Mouse (Mus musculus) liver, embryonic 14.5 days (tissue): ENCODE measurements around the gene Tmem132e. TPM values are rescaled to one million over a fixed set of nuclear protein-coding genes. Genes with fewer than 3 reads are reported as not detected.

Experiments used
- ATAC-seq: fragments of 200-750 bp; cut with Nextera tagmentation; 2 replicates; pipeline ENCODE4 v1.8.0; 2017; ENCODE audit warnings: moderate number of reproducible peaks, mild to moderate bottlenecking, moderate library complexity; ENCODE audit not compliant: insufficient read depth
- DNase-seq, 3 experiments: peaks; one replicate each; pipeline ENCODE4 v3.0.0-alpha.2; 2012 to 2013; ENCODE audit warnings: low read depth in 3 of 3, low spot score in 3 of 3
- H3K27ac ChIP-seq: fragments of 300-500 bp; sonication (generic); 2 replicates; pipeline ENCODE4 v1.5.1; 2014; ENCODE audit warnings: moderate library complexity, mild to moderate bottlenecking, control low read depth, inconsistent platforms
- H3K27me3 ChIP-seq: fragments of 300-500 bp; sonication (generic); 2 replicates; pipeline ENCODE4 v1.6.1; 2014; ENCODE audit warnings: mild to moderate bottlenecking, low read length, moderate library complexity; ENCODE audit not compliant: control insufficient read depth, insufficient read depth
- H3K36me3 ChIP-seq: fragments of 300-500 bp; sonication (generic); replicated peaks from 2 replicates; pipeline ENCODE4 v1.6.1; 2014; ENCODE audit warnings: low read depth; ENCODE audit not compliant: control insufficient read depth, insufficient read depth
- H3K4me1 ChIP-seq, 2 experiments: fragments of 200-500 bp in 1 of 2; fragments of 300-500 bp in 1 of 2; sonication (generic) in 1 of 2; replicated peaks; 2 replicates each; pipeline ENCODE4 v1.6.1; 2012 to 2014; ENCODE audit warnings: antibody characterized with exemption in 1 of 2, inconsistent platforms in 1 of 2, low read length in 1 of 2; ENCODE audit not compliant: control insufficient read depth in 2 of 2, insufficient read depth in 2 of 2
- H3K4me2 ChIP-seq: fragments of 300-500 bp; sonication (generic); 2 replicates; pipeline ENCODE4 v1.6.1; 2014; ENCODE audit warnings: low read depth, mild to moderate bottlenecking, control low read depth, moderate library complexity
- H3K4me3 ChIP-seq, 2 experiments: fragments of 200-500 bp in 1 of 2; fragments of 300-500 bp in 1 of 2; sonication (generic) in 1 of 2; 2 replicates each; pipeline ENCODE4 v1.5.1; 2012 to 2014; ENCODE audit warnings: low read depth in 2 of 2, low read length in 2 of 2, mild to moderate bottlenecking in 2 of 2, control low read depth in 1 of 2, inconsistent platforms in 1 of 2, moderate library complexity in 1 of 2; ENCODE audit not compliant: insufficient read depth in 1 of 2
- H3K9ac ChIP-seq: fragments of 300-500 bp; sonication (generic); replicated peaks from 2 replicates; pipeline ENCODE4 v1.6.1; 2014; ENCODE audit warnings: mild to moderate bottlenecking, control low read depth, moderate library complexity
- H3K9me3 ChIP-seq: fragments of 300-500 bp; sonication (generic); 2 replicates; pipeline ENCODE4 v1.6.1; 2016; ENCODE audit warnings: low read length, mixed read lengths; ENCODE audit not compliant: control insufficient read depth
- CTCF ChIP-seq: IDR thresholded peaks from 2 replicates; pipeline ENCODE4 v1.5.1; 2016; ENCODE audit warnings: antibody characterized with exemption, low read depth, control low read depth
- EP300 ChIP-seq: IDR thresholded peaks from 2 replicates; pipeline ENCODE4 v1.6.1; 2016; ENCODE audit warnings: antibody characterized with exemption, low read depth
- WGBS: fragments of 180-500 bp; shearing (Covaris S2); extraction: QIAGEN DNeasy Blood & Tissue Kit; methylation state at CpG from one replicate; pipeline ENCODE4 v1.1.7; 2014; ENCODE audit not compliant: insufficient replicate concordance; 5-methylcytosine and 5-hydroxymethylcytosine counted together
- polyA plus RNA-seq, 2 experiments: library from polyadenylated mRNA; depleted of rRNA in 1 of 2; stranded (reverse) in 1 of 2; unstranded in 1 of 2; fragments of >200 nt; fragmentation: Nextera tagmentation in 1 of 2; extraction: Ambion mirVana in 1 of 2; gene quantifications; 2 replicates each; pipeline versions ENCODE4 v1.2.1 to v1.2.3; 2012 to 2014

Tmem132e gene
- polyA plus RNA-seq, 2 experiments, result 0.18 to 0.26 TPM

DNA sequence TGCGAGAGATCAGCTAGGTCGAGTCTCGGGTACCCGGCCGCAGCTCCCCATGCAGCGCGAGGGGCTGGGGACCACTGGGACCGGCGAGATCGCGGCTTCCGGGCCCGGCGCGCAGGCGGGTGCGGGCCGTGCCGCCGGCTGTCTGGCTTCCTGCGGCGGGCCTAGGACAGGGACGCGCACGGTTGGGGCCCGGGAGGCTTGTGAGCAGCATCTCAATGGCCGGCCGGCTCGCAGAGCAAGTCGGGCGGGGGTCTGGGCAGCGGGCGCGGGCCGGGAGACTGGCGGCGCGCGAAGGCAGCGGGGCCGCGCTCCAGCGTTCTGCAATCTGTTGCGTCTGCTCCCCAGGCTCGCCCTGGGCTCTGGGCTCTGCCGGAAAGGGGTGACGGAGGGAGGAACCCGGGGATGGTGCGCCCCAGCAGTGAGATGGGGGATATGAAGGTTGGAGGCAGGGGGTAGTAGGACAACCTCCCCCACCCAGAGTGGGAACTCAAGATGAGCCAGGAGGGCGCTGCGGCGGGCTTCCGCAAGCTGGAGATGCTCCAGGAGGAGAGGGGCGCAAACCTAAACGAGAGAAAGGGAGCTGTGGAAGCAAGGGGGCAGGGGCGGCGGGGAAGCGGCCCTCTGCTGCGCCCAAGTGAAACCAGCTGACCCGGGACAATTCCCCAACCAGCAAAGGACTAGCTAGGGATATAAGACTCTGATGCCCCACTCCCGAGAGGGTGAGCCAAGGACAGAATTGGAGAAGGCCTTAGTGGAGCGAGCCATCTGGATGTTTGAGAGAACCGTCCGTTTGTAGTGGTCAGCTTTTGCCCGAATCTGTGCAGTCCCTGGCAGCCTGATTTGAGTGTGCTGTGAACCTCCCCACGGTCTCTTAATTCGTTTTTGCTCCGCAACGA is 944 bp downstream of the Tmem132e start:
- Histone ChIP-seq H3K4me3 (peak overlapping the region in 1 of 2 experiments; percentile 26; a peak in 2 of 4 replicates), H3K27ac (no peak overlapping the region), H3K4me1 (no peaks in the 10 kb centered on the region), H3K9ac (no peak overlapping the region), H3K4me2 (peak overlapping the region; percentile 29), H3K9me3 (no peaks in the 10 kb centered on the region), H3K36me3 (no peaks in the 10 kb centered on the region), H3K27me3 (peaks cover 57% of the 10 kb centered on the region)
- TF ChIP-seq EP300, result no peak
- TF ChIP-seq CTCF, result no peak
- ATAC-seq, result no peak
- 2% methylated on average over 69 of the region's 69 CpGs for WGBS
- DNase-seq, result no peak

- H3K4me3 ChIP-seq, result no peak overlapping the region
- H3K9me3 ChIP-seq, result no peaks in the 10 kb centered on the region
- peaks cover 37% of the 10 kb centered on the region for H3K27me3 ChIP-seq
- WGBS, result 20% methylated on average over 3 of the region's 3 CpGs
- H3K9ac ChIP-seq, result no peak overlapping the region
- no peak for DNase-seq
- H3K36me3 ChIP-seq, result no peaks in the 10 kb centered on the region
- no peak overlapping the region for H3K27ac ChIP-seq
- H3K4me2 ChIP-seq, result no peak overlapping the region
- TF ChIP-seq CTCF, result no peak
- no peak for TF ChIP-seq EP300
- no peak for ATAC-seq
- H3K4me1 ChIP-seq, result no peaks in the 10 kb centered on the region
Observed at GRCm38 (mm10) chr11:82392341-82392740, 3.6 kb downstream of the Tmem132e start.

- 14% methylated on average over 3 of the region's 3 CpGs for WGBS
- H3K4me3 ChIP-seq, result no peak overlapping the region
- no peaks in the 10 kb centered on the region for H3K27me3 ChIP-seq
- TF ChIP-seq CTCF (peak; percentile 78), EP300 (no peak)
- H3K9ac ChIP-seq, result no peak overlapping the region
- no peaks in the 10 kb centered on the region for H3K9me3 ChIP-seq
- DNase-seq (no peak), ATAC-seq (no peak)
- no peaks in the 10 kb centered on the region for H3K36me3 ChIP-seq
- H3K4me2 ChIP-seq, result no peak overlapping the region
- no peaks in the 10 kb centered on the region for H3K4me1 ChIP-seq
- no peak overlapping the region for H3K27ac ChIP-seq
Observed at GRCm38 (mm10) chr11:82399621-82400020, 10.9 kb downstream of the Tmem132e start.

GRCm38 (mm10) chr11:82405641-82406040 is 16.9 kb downstream of the Tmem132e start:
- 47% methylated on average over 3 of the region's 3 CpGs for WGBS
- ATAC-seq, result no peak
- no peak for TF ChIP-seq EP300
- TF ChIP-seq CTCF, result no peak

GRCm38 (mm10) chr11:82406358-82407221 is 17.9 kb downstream of the Tmem132e start:
- Histone ChIP-seq H3K27ac (no peak overlapping the region), H3K4me2 (no peak overlapping the region), H3K36me3 (no peaks in the 10 kb centered on the region), H3K9me3 (no peaks in the 10 kb centered on the region), H3K27me3 (no peaks in the 10 kb centered on the region), H3K9ac (no peak overlapping the region), H3K4me3 (no peak overlapping the region), H3K4me1 (no peaks in the 10 kb centered on the region)
- no peak for TF ChIP-seq CTCF
- TF ChIP-seq EP300, result no peak
- WGBS, result 43% methylated on average over 11 of the region's 11 CpGs
- ATAC-seq (no peak), DNase-seq (no peak)

More at GRCm38 (mm10) chr11:82405641-82406040, 16.9 kb downstream of the Tmem132e start:
- no peak overlapping the region for H3K4me2 ChIP-seq
- H3K4me3 ChIP-seq, result no peak overlapping the region
- no peaks in the 10 kb centered on the region for H3K36me3 ChIP-seq
- no peaks in the 10 kb centered on the region for H3K9me3 ChIP-seq
- H3K4me1 ChIP-seq, result no peaks in the 10 kb centered on the region
- no peak overlapping the region for H3K27ac ChIP-seq
- H3K9ac ChIP-seq, result no peak overlapping the region
- H3K27me3 ChIP-seq, result no peaks in the 10 kb centered on the region
- DNase-seq, result no peak
